Mouse (Mus musculus) testis, adult 2 months (tissue): Measurements from ENCODE around the gene Zfpl1. TPM values are rescaled to one million over a fixed set of nuclear protein-coding genes. Genes with fewer than 3 reads are reported as not detected.
A peak's percentile ranks its signal among the peaks of the same experiment; 100 is the strongest.

ENCODE experiments used
- H3K27ac ChIP-seq: fragments of 200-500 bp; 2 replicates; pipeline ENCODE4 v1.5.1; 2012; ENCODE audit warnings: low read depth, low read length; ENCODE audit not compliant: control insufficient read depth, insufficient read depth
- H3K27me3 ChIP-seq: fragments of 200-500 bp; 2 replicates; pipeline ENCODE4 v1.6.1; 2012; ENCODE audit warnings: mild to moderate bottlenecking, low read length, moderate library complexity; ENCODE audit not compliant: control insufficient read depth, insufficient read depth
- H3K36me3 ChIP-seq: fragments of 200-500 bp; 2 replicates; pipeline ENCODE4 v1.6.1; 2012; ENCODE audit warnings: mild to moderate bottlenecking, low read length; ENCODE audit not compliant: control insufficient read depth, insufficient read depth
- H3K4me1 ChIP-seq: fragments of 200-500 bp; 2 replicates; pipeline ENCODE4 v1.6.1; 2012; ENCODE audit warnings: low read length; ENCODE audit not compliant: control insufficient read depth, insufficient read depth
- H3K4me3 ChIP-seq: fragments of 200-500 bp; 2 replicates; pipeline ENCODE4 v1.5.1; 2012; ENCODE audit warnings: low read depth, mild to moderate bottlenecking, low read length, moderate library complexity, mixed read lengths; ENCODE audit not compliant: control insufficient read depth
- CTCF ChIP-seq: fragments of 200-500 bp; IDR thresholded peaks from 2 replicates; pipeline ENCODE4 v1.5.1; 2012; ENCODE audit warnings: low read depth, mild to moderate bottlenecking, inconsistent platforms, low read length, moderate library complexity; ENCODE audit not compliant: control insufficient read depth, insufficient read depth, insufficient replicate concordance
- POLR2A ChIP-seq: fragments of 200-500 bp; IDR thresholded peaks from 2 replicates; pipeline ENCODE4 v1.6.1; 2012; ENCODE audit warnings: low read depth, mild to moderate bottlenecking, inconsistent platforms, low read length, moderate library complexity; ENCODE audit not compliant: control insufficient read depth
- polyA plus RNA-seq: library from polyadenylated mRNA; depleted of rRNA; stranded (reverse); fragments of >200 nt; gene quantifications from 2 replicates; pipeline ENCODE4 v1.2.3, GENCODE M21; 2012

The Zfpl1 gene
- polyA plus RNA-seq, 1 experiment = 70.2 TPM

DNA sequence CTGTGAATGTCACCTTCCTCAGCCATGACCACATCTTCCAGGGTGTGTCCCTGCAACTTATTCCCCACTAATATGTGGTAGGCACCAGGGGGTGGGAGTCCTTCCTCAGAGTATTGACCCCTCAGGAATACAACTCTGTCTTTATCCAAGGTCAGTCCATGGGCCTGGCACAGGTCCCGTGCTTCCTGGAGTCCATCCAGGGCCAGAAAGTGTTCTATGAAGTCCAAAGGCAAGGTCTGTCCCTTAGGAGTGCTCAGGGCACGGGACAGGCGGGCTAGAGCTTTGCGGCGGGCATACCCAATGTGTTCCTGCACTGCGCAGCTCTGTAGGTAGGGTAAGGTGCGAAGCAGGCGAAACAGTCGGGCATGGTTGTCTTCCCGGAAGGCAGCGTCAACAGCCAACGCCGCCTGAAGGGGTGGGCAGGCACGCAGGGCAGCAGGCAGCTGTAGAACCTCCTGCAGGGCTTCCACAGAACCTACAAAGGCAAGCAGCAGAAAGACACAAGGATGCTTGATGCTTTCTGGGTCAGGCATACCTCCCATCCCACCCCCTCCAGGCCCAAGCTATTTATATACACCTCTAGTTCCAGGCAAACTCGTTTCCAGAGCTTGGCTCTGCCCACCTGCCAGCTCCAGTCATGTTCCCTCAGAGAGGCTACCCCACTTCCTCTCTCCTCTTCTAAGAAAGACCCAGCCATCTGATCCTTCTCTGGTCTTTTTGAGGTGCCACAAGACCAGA, 31.5 kb upstream of the Zfpl1 start:
- no peaks in the 10 kb centered on the region for H3K27me3 ChIP-seq
- no peak overlapping the region; the same call in none of the 2 replicates for H3K4me3 ChIP-seq
- TF ChIP-seq POLR2A (no peak), CTCF (no peak)

DNA sequence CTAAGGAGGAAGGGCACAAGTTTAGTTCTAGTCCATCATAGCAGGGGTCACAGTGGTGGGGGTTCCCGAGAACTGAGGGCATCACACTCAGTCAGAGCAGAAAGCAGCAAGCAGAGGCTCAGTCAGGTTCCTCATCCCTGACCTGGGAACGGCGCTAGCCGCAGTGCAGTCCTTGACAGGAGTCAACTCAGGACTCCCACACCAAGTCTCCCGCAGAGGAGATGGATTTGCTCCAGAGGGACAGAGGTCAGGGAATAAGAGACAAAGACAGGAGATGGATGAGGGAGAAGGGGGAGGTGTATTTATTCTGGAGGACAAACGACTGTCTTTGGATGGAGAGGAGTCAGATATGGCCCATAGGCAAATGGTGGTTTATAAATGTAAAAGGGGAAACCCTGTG, 28.4 kb upstream of the Zfpl1 start:
- no peak for TF ChIP-seq CTCF
- no peak for TF ChIP-seq POLR2A
- H3K4me1 ChIP-seq = no peaks in the 10 kb centered on the region; the same call in none of the 2 replicates
- H3K4me3 ChIP-seq = no peak overlapping the region
- H3K36me3 ChIP-seq = no peaks in the 10 kb centered on the region; the same call in 1 of the 2 replicates
- H3K27ac ChIP-seq = no peak overlapping the region
- H3K27me3 ChIP-seq = no peaks in the 10 kb centered on the region

More for the DNA sequence above, 31.5 kb upstream of the Zfpl1 start:
- Histone ChIP-seq H3K36me3 (no peaks in the 10 kb centered on the region; the same call in 1 of the 2 replicates), H3K4me1 (peaks cover 6% of the 10 kb centered on the region), H3K27ac (no peak overlapping the region)

DNA sequence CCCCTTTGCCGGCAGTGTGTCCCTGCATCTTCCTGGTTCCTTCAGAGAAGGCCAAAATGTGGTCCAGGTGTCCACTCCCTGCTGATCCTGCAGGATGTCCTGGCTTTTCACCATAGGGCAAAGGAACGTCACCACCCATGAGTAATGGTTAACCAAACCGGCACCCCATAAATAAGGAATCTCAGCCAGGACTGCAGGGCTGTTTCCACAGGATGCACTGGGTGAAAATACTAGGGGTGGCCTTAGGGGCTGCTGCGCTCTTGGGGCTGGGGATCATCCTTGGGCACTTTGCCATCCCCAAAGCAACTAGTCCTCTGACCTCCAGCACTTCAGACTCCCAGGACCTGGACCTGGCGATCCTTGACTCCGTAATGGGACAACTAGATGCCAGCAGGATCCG, 20.8 kb upstream of the Zfpl1 start, which contains the start of gene Naaladl1:
Gene Naaladl1 (plus strand): TSS at position 197 of the 400 bp plus-strand sequence.
- Histone ChIP-seq H3K4me3 (no peak within 1 kb of the TSS), H3K27me3 (no peaks in the 10 kb centered on the region), H3K27ac (no peak within 1 kb of the TSS), H3K4me1 (peaks cover 3% of the 10 kb centered on the region), H3K36me3 (no peaks in the 10 kb centered on the region)
- TF ChIP-seq POLR2A (no peak), CTCF (no peak)

DNA sequence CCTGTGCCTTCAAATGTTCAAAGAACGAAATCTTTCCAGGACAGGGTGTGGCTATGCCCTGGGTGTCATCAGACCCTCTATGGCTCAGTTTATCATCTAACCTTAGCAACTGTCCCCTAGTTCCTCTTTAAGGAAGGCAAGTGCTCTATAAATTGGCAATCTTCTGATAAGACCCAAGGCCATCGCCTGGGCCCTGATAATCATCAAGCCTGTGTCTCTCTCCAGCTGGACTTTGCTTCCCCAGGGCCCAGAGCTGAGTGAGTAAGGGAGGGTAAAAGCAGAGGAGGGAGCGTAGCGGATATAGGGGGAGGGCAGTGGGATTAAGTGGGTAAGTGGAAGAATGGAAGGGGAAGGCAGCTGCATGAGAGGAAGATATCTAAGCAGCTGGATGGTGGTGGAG, 19.7 kb upstream of the Zfpl1 start:
- peaks cover 3% of the 10 kb centered on the region for H3K4me1 ChIP-seq
- H3K27me3 ChIP-seq = no peaks in the 10 kb centered on the region
- H3K4me3 ChIP-seq = no peak overlapping the region
- no peak overlapping the region for H3K27ac ChIP-seq
- H3K36me3 ChIP-seq = no peaks in the 10 kb centered on the region
- TF ChIP-seq POLR2A = no peak
- TF ChIP-seq CTCF = no peak

DNA sequence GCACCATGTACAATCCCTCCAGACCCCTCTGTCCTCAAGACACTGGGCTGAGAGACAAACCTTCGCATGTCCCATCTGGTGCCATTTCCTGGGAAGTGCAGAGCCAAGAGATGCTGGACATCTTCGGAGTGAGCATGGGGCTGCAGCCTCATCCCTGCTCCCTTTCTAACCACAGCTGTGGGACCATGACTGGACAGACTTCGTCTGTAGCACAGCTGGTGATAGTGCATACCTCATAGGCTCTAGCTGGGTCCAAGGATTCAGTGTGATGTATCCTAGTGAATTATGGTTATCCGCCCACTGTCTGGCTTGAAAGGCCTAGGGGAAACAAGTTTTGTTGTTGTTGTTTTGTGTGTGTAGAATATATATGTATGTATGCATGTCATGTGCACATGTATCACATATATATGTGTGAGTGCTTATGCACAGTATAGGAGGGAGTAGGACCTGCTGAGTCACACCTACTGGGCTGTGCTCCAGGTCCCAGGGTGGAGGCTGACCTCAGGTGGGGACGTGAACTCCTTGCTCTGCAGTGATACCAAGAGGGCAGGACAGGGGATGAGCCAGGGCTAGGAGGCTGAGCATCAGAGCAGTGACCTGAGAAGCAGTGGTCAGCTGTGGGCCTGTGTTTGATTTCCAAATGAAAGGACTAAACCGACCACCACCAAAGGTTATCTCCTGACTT, 17.6 kb upstream of the Zfpl1 start:
- no peaks in the 10 kb centered on the region for H3K27me3 ChIP-seq
- no peak for TF ChIP-seq CTCF
- TF ChIP-seq POLR2A = no peak
- peaks cover 3% of the 10 kb centered on the region; the same call in 1 of the 2 replicates for H3K36me3 ChIP-seq
- no peak overlapping the region for H3K27ac ChIP-seq
- H3K4me3 ChIP-seq = no peak overlapping the region
- H3K4me1 ChIP-seq = peaks cover 3% of the 10 kb centered on the region

DNA sequence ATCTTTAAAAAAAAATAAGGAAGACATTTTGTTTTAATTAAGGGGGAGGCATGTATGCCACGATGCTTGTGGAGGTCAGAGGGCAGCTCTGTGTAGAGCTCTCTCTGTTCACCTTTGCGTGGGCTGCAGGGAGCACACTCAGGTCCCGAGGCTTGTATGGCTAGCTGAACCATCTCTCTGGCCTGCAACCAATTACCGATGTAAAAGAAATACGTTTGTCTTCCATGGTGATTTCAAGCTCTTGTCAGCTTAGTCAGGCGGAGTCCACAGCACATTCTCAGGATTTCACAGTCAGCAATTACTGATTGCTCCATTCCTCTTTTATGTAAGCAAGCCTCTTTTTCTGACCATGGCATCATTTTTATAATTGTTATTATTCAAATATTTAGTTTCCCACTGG, 16.4 kb upstream of the Zfpl1 start:
- no peaks in the 10 kb centered on the region for H3K27me3 ChIP-seq
- no peak overlapping the region for H3K4me3 ChIP-seq
- TF ChIP-seq POLR2A = no peak
- TF ChIP-seq CTCF = no peak
- peaks cover under 1% of the 10 kb centered on the region for H3K4me1 ChIP-seq
- no peak overlapping the region for H3K27ac ChIP-seq
- H3K36me3 ChIP-seq = peaks cover 3% of the 10 kb centered on the region; the same call in 1 of the 2 replicates

DNA sequence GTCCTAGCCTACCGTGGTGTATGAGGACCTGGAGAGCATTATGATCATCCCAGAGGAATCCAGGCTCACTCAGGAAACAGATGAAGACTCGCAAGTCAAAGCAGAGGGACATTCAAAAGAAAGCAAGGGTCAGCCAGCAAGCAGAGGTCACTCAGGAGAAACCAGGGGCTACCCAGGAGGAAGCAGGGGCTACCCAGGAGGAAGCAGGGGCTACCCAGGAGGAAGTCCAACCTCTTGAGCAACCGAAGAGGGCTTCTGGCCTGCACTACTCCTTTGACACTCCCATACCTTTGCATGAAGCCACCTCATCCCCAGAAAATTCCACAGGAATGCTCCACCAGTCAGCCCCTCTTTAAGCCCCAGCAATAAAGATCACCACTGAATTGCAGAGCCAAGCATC, 13.1 kb upstream of the Zfpl1 start:
- peaks cover 3% of the 10 kb centered on the region; the same call in 1 of the 2 replicates for H3K36me3 ChIP-seq

DNA sequence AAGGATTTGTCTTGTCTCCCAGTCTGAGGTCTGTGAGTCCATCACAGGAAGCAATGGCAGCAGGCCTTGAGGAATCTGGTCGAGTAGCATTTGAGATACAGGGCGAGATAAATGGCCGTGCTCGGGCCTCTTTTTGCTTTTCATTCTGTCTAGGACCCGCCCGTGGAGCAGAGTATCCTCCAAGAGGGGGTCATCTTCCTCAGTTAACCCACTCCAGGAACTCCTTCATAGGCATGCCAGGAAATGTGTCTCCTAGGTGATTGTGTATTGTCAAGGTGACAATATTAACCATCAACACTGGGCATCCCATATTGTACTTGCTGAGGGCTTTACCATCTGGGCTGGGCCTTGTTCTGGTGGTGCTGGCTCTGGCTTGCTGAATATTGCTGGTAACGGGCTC, 9.4 kb upstream of the Zfpl1 start, which contains the start of gene AC131692.1:
Gene AC131692.1 (plus strand): TSS at position 301 of the 400 bp plus-strand sequence.
- peaks cover 6% of the 10 kb centered on the region for H3K36me3 ChIP-seq
- peak within 1 kb of the TSS; percentile 3; the same call in 1 of the 2 replicates for H3K27ac ChIP-seq
- TF ChIP-seq CTCF = no peak
- no peak for TF ChIP-seq POLR2A
- H3K4me3 ChIP-seq = peak within 1 kb of the TSS; percentile 79
- H3K27me3 ChIP-seq = no peaks in the 10 kb centered on the region
- no peaks in the 10 kb centered on the region for H3K4me1 ChIP-seq

More for the DNA sequence above, 13.1 kb upstream of the Zfpl1 start:
- no peaks in the 10 kb centered on the region for H3K4me1 ChIP-seq
- no peak overlapping the region for H3K4me3 ChIP-seq
- no peaks in the 10 kb centered on the region for H3K27me3 ChIP-seq
- TF ChIP-seq CTCF (no peak), POLR2A (no peak)
- no peak overlapping the region for H3K27ac ChIP-seq
